Mouse (Mus musculus): Measurements from ENCODE around the gene Dop1b. TPM values are rescaled to one million over a fixed set of nuclear protein-coding genes. Genes with fewer than 3 reads are reported as not detected.

Gene Dop1b
- total RNA-seq, 1 experiment = 11.6 TPM

GRCm38 (mm10) chr16:93850527-93850926, 138.8 kb downstream of the Dop1b start:
- Histone ChIP-seq H3K9ac (ENCODE audit: insufficient read depth, low read depth, low read length, poor library complexity, severe bottlenecking) (no peak overlapping the region), H3K9me3 (ENCODE audit: control insufficient read depth, insufficient read depth, low read depth, low read length) (no peaks in the 10 kb centered on the region), H3K4me3 (ENCODE audit: insufficient read depth in 1 of 2, low read depth in 1 of 2, low read length in 2 of 2, poor library complexity in 1 of 2, severe bottlenecking in 1 of 2) (no peak overlapping the region), H3K4me1 (ENCODE audit: control insufficient read depth in 2 of 2, insufficient read depth in 2 of 2, low read length in 2 of 2, poor library complexity in 1 of 2) (no peaks in the 10 kb centered on the region), H3K36me3 (ENCODE audit: control insufficient read depth, insufficient read depth, low read length, poor library complexity, severe bottlenecking) (peaks cover 72% of the 10 kb centered on the region), H3K27ac (ENCODE audit: insufficient read depth, low read depth, low read length, poor library complexity, severe bottlenecking) (no peak overlapping the region)
- in situ Hi-C loops (cut with MboI; ENCODE audit: low sequenced_read_pairs in 2 of 2, unreplicated experiment in 2 of 2) = no loop called here
- TF ChIP-seq CHD2 (IDR thresholded peaks at IDR 0.05; ENCODE audit: low read depth, low read length) (no peak), ZC3H11A (IDR thresholded peaks at IDR 0.05; ENCODE audit: borderline replicate concordance, low read depth, low read length) (no peak), HCFC1 (IDR thresholded peaks at IDR 0.05; ENCODE audit: borderline replicate concordance, insufficient read depth, low read length) (no peak), MAFK (IDR thresholded peaks at IDR 0.05; ENCODE audit: insufficient read depth, low read depth, low read length) (no peak), ZNF384 (IDR thresholded peaks at IDR 0.05; ENCODE audit: low read depth, low read length) (no peak)
- no peak for DNase-seq (ENCODE audit: low read depth, low spot score)

GRCm38 (mm10) chr16:93859967-93860366, 148.3 kb downstream of the Dop1b start:
- Histone ChIP-seq H3K4me1 (ENCODE audit: control insufficient read depth in 2 of 2, insufficient read depth in 2 of 2, low read length in 2 of 2, poor library complexity in 1 of 2) (no peaks in the 10 kb centered on the region), H3K9me3 (ENCODE audit: control insufficient read depth, insufficient read depth, low read depth, low read length) (no peaks in the 10 kb centered on the region), H3K36me3 (ENCODE audit: control insufficient read depth, insufficient read depth, low read length, poor library complexity, severe bottlenecking) (peaks cover 60% of the 10 kb centered on the region), H3K27ac (ENCODE audit: insufficient read depth, low read depth, low read length, poor library complexity, severe bottlenecking) (no peak overlapping the region; the same call in 1 of the 2 replicates), H3K4me3 (ENCODE audit: insufficient read depth in 1 of 2, low read depth in 1 of 2, low read length in 2 of 2, poor library complexity in 1 of 2, severe bottlenecking in 1 of 2) (no peak overlapping the region), H3K9ac (ENCODE audit: insufficient read depth, low read depth, low read length, poor library complexity, severe bottlenecking) (no peak overlapping the region)
- in situ Hi-C loops (cut with MboI; ENCODE audit: low sequenced_read_pairs in 2 of 2, unreplicated experiment in 2 of 2) = no loop called here
- TF ChIP-seq ZNF384 (IDR thresholded peaks at IDR 0.05; ENCODE audit: low read depth, low read length) = no peak
- TF ChIP-seq HCFC1 (IDR thresholded peaks at IDR 0.05; ENCODE audit: borderline replicate concordance, insufficient read depth, low read length) = no peak
- no peak for TF ChIP-seq MAFK (IDR thresholded peaks at IDR 0.05; ENCODE audit: insufficient read depth, low read depth, low read length)
- no peak for TF ChIP-seq CHD2 (IDR thresholded peaks at IDR 0.05; ENCODE audit: low read depth, low read length)
- TF ChIP-seq ZC3H11A (IDR thresholded peaks at IDR 0.05; ENCODE audit: borderline replicate concordance, low read depth, low read length) = no peak
- no peak for DNase-seq (ENCODE audit: low read depth, low spot score)

Other genes starting within 250 kb of the Dop1b start
- 27.5 and 44.1 TPM in 2 replicates for gene Setd4, start 107.8 kb upstream of the Dop1b start, total RNA-seq (2012; rRNA removed)
- 32.9 and 35.3 TPM in 2 replicates for gene Cbr1, start 106.1 kb upstream of the Dop1b start, total RNA-seq (2012; rRNA removed)
- gene Gm5678, start 83.8 kb upstream of the Dop1b start, total RNA-seq (2012; rRNA removed) = not detected in 2 replicates
- gene Cbr3, start 28.7 kb upstream of the Dop1b start, total RNA-seq (2012; rRNA removed) = 15.2 and 16.0 TPM in 2 replicates
- gene Morc3, start 120.2 kb downstream of the Dop1b start, total RNA-seq (2012; rRNA removed) = 90.3 and 98.4 TPM in 2 replicates
- gene Chaf1b, start 172.0 kb downstream of the Dop1b start, total RNA-seq (2012; rRNA removed) = 39.5 and 44.2 TPM in 2 replicates

All from ES-E14 (cell line).